Mouse (Mus musculus) right cerebral cortex, adult 18-20 months (tissue): ENCODE data around the gene Magi1.

ENCODE experiments used
- DNase-seq: peaks from one replicate; pipeline ENCODE4 v3.0.0; 2022; ENCODE audit warnings: mixed read lengths

Gene Magi1

GRCm38 (mm10) chr6:93946612-93947011, 337.1 kb downstream of the Magi1 start:
- no peak for DNase-seq

GRCm38 (mm10) chr6:93936359-93936758, 347.4 kb downstream of the Magi1 start:
- no peak for DNase-seq

DNA sequence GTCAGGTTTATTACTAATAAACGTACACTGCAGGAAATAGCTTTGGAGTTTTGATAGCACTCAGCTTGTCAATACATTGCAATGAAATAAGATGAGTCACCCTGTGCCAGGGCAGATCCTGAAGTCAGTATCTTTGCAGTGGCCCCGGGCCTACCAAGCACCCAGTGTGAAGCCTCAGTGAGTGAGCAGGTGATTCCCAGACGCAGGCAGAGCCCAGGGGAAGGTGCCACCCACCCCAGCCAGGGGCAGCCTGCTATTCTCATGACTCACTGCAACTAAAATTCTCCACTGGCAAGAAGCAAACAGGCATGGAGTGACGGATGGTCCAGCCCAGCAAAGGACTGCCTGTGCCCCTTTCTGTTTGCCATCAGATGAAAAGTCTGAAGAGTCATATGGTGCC, 347.9 kb downstream of the Magi1 start:
- no peak for DNase-seq

- DNase-seq = no peak
These were observed 349.0 kb downstream of the Magi1 start for GRCm38 (mm10) chr6:93934700-93935099.

GRCm38 (mm10) chr6:93924568-93924967, 359.1 kb downstream of the Magi1 start:
- DNase-seq = no peak

DNA sequence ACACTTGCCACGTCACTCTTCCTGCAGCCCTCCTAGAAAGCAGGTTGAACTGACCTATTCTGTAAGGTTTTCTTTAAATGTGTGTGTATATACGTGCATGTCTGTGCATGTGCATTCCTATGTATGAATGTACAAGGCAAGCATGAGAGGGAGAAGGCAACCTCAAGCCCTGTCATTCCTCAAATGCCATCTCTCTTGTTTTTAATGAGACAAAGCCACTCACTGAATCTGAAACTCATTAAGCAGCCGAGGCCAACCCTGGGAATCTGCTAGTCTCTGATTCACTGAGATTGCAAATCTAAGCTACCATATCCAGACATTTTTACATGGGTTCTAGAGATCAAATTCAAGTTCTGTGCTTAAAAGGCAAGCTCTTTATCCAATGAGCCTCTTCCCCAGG, 359.7 kb downstream of the Magi1 start:
- no peak for DNase-seq

DNA sequence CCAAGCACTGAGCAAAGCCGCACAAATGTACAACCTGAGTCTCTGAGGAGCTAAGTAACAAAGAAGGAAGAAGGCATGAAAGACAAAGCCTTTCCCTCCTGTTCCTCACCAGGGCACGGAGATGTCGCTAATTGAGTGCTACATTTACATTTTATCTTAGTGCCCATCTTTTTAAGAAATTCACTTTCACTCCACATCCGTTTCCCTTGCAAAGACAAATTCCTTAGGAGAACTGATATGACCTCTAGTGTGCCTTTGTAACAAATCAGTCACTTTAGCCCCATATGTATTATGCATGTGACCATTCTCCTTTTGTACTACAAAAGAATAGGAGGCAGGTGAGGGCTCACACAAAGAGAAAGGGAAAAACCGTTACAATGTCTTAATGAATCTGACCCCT, 360.4 kb downstream of the Magi1 start:
- no peak for DNase-seq

GRCm38 (mm10) chr6:93922931-93923330, 360.8 kb downstream of the Magi1 start:
- no peak for DNase-seq

DNA sequence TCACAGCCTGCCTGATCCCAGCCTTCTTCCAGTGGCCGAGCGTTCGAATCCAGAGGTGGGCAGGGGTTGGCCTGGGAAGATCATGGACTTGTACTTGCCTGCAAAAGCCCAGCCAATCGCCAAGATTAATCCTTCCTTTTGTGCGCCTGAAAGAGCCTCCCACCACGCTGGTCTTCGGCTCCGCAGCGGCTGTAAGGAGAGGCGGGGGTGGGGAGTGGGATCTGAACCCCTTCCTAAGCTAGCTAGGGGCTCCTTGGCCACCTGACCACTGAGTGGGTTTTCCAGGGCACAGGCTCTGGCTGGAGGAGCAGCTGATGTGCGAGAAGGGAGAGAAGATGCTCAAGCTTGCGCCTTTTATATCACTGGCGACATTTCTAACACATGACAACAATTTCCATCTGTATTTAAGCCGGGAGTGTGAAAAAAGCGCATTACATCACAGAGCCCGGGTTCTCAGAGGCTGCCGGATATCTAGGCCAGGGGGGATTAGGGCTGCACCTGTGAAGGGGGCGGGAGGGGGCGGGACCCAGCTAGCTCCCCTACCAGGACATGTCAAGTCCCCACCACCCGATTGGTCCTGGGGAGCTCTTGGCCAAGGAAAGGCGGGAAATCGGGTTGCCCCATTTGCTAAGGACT, 370.4 kb downstream of the Magi1 start:
- peak; percentile 48 for DNase-seq

DNA sequence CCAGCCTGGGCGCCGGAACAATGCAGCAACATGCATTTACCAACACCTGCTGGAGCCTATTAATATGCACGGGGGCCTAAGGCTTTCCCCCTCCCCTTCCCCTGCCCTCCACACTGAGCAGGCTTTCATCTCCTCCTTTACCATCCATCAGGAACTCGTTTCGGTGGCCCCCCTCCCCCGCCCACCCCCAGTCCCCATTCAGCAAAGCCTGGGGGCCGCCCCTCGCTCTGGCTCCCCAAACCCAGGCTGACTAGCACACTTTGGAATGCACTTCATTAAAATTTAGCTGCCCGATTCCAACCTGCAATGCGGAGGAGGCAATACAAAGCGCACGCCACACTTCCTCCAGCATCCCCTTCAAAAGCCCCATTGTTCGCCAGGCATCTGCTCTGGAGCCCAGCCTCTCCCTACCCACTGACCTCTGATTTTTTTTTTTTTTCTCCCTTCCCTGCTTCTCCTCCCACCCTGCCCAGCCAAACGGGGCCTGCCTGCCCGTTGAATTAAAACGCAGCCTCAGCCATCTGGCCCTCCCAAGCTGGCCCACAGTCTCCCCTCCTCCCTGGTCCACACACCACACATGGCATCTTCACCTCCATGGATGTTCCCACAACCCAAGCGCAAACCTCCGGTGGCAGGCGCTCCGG, 371.0 kb downstream of the Magi1 start:
- DNase-seq = peak; percentile 60

GRCm38 (mm10) chr6:93912003-93912581, 371.6 kb downstream of the Magi1 start:
- no peak for DNase-seq

- no peak for DNase-seq
These were observed 372.3 kb downstream of the Magi1 start for GRCm38 (mm10) chr6:93911420-93911819.

DNA sequence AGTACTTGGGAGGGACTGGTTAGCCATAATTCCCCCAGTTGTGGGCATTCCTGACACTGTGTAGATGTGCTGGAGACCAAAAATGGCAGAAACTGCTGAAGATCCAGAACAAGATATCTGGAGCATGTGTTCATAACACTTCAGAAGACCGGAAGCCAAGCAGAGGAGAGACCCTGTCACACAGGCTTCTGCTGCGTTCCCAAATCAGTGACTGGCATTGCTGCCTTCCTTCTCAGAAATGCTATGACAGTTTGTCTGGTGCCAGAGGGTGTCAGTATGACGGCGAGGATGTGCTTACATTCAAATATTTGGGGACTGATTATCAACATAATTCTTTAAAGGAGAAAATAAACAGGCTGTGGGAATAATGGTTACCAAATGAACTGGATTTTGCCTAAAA, 373.7 kb downstream of the Magi1 start:
- DNase-seq = no peak

GRCm38 (mm10) chr6:93904987-93905386, 378.7 kb downstream of the Magi1 start:
- no peak for DNase-seq

- DNase-seq = peak; percentile 21
These were observed 381.5 kb downstream of the Magi1 start for GRCm38 (mm10) chr6:93902239-93902638.

GRCm38 (mm10) chr6:93901408-93901807, 382.3 kb downstream of the Magi1 start:
- DNase-seq = no peak

- no peak for DNase-seq
These were observed 386.2 kb downstream of the Magi1 start for GRCm38 (mm10) chr6:93897512-93897911.

- no peak for DNase-seq
These were observed 388.0 kb downstream of the Magi1 start for GRCm38 (mm10) chr6:93895721-93896120.

- peak; percentile 20 for DNase-seq
These were observed 389.8 kb downstream of the Magi1 start for GRCm38 (mm10) chr6:93893956-93894355.

DNA sequence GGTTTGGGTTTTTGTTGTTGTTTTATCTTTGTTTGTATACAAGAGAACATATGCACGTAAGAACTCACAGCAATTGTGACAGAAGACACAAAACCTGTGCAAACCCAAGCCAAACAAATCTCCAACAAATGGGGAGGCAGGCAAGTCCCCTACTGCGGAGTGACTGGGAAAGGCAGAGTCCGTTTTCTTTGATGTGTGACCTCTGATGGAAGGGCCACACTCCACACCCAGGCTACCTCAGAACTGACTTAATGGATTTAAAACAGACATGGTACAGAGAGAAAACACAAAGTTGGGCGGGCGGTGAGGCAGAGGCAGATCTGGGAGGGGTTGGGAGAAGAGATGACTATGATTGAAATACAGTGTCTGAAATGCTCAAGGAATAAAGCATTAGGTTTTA, 390.8 kb downstream of the Magi1 start:
- no peak for DNase-seq

DNA sequence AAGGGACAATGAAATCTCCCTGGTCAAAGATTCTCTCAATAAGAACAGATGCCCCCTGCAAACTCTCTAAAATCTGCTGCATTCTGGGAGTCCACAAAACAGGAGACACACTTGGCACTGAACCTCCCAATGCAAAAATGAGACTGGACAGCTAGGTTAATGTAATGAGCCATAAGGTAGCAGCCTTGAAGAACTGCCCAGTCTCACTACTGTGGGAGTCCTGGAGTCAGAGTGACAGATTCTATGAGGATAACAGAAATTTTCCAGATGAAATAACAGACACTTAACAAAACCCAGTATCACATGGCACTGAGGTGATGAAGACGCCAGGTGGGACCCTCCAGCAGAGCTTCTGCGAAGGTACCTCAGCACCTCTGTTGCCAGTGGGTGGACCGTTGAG, 393.7 kb downstream of the Magi1 start:
- DNase-seq = no peak

DNA sequence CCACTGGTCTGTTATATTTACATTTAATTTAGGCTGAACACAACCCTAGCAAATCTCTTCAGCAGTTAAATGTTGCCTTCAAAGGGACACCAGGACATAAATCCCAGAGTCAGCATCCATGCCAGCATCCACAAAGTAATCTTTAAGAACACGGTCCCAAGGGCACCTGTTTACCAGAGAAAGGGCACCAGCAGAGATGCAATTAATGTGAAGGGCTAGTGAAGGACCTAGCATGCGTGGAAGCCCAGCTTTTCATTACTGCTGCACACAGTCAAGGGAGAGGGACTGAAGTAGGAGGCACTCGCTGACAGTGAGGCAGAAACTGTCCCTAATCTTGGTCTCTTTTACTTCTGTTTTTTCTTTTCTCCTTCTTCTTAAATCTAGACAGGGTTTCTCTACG, 406.4 kb downstream of the Magi1 start:
- no peak for DNase-seq

GRCm38 (mm10) chr6:93874936-93875335, 408.8 kb downstream of the Magi1 start:
- no peak for DNase-seq

DNA sequence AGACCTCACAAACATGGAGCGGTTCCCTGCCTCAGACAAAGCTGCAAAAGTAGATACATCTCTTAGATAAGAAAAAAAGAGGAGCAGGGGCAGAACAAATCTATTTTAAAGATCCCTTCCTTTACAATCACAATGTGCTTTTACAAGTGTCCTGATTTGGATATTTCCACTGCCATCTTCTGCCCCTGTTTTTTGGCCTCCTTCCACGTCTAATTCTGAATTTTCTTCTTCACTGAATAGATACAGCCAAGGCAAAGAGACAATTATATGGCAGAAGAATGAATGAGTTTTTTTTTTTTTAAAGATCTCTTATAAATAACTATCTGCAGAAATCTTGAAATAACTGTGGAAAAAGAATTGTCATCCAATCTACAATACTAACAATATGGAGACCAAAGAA, 409.3 kb downstream of the Magi1 start:
- no peak for DNase-seq

DNA sequence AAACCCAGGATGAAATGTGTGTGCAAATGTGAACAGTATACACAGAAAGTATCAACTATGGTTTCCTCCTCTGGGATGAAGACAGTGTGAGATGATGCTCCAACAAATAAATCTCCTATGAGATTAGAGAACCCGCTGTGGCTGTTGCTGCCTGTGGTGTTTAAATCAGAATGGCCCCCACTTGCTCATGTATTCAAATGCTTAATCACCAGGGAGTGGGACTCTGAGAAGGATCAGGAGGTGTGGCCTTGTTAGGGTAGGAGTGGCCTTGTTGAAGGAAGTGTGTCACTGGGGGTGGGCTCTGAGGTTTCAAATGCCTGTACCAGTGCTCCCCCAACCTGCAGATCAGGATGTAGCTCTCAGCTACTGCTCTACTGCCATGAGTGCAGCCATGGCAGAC, 410.2 kb downstream of the Magi1 start:
- no peak for DNase-seq
